Mouse (Mus musculus): Measurements from ENCODE around the gene Tmem132a. TPM values are rescaled to one million over a fixed set of nuclear protein-coding genes. Genes with fewer than 3 reads are reported as not detected.

Tmem132a gene
- polyA plus RNA-seq, 1 experiment = 3.1 TPM

- TF ChIP-seq POLR2A (IDR thresholded peaks at IDR 0.05; ENCODE audit: borderline replicate concordance, low read depth, low read length) (no peak), CTCF (IDR thresholded peaks at IDR 0.05; ENCODE audit: low read depth, low read length) (peak; percentile 31; the same call in 1 of the 2 replicates)
- Histone ChIP-seq H3K4me1 (ENCODE audit: control insufficient read depth, insufficient read depth, low read length) (peaks cover 17% of the 10 kb centered on the region), H3K4me3 (ENCODE audit: insufficient read depth, low read length) (peak overlapping the region; percentile 76), H3K27ac (ENCODE audit: insufficient read depth, low read depth, low read length) (peak overlapping the region; percentile 20; the same call in 1 of the 2 replicates)
Measured at GRCm38 (mm10) chr19:10880085-10880974, 10.6 kb upstream of the Tmem132a start.

DNA sequence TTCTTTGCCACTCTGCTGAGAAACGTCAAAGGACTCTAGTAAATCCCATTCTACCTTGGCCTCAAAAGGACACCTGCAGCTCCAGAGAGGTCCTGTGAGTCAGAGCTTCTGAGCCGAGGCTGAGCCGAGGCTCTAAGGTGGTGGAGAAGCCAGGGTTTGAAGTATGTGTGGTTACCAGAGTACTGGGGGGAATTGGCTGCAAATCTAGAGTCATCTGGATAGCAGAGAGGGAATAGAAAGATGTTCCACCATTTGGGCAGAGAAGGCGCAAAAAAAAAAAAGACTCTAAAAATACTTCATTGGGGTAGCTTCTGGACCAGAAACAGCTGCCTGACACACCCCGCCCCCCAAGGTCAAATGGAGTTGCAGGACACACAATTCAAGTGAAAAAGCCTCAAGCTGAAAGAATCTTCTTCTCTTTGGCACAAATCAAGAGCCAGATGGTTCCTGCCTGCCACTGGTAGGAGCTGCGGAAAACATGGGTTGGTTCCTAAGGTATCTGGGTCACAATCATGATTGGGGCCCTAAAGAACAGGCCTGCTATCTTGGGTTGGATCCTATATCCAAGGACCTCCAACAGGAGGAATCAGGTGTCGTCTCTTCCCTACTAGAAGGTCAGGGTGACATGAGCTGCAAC lies 8.6 kb upstream of the Tmem132a start:
- Histone ChIP-seq H3K4me3 (ENCODE audit: insufficient read depth, low read length) (no peak overlapping the region), H3K4me1 (ENCODE audit: control insufficient read depth, insufficient read depth, low read length) (peaks cover 17% of the 10 kb centered on the region), H3K27ac (ENCODE audit: insufficient read depth, low read depth, low read length) (no peak overlapping the region)
- no peak for TF ChIP-seq CTCF (IDR thresholded peaks at IDR 0.05; ENCODE audit: low read depth, low read length)
- no peak for TF ChIP-seq POLR2A (IDR thresholded peaks at IDR 0.05; ENCODE audit: borderline replicate concordance, low read depth, low read length)

- Histone ChIP-seq H3K27ac (ENCODE audit: insufficient read depth, low read depth, low read length) (no peak overlapping the region), H3K4me1 (ENCODE audit: control insufficient read depth, insufficient read depth, low read length) (peaks cover 11% of the 10 kb centered on the region), H3K4me3 (ENCODE audit: insufficient read depth, low read length) (no peak overlapping the region)
- TF ChIP-seq POLR2A (IDR thresholded peaks at IDR 0.05; ENCODE audit: borderline replicate concordance, low read depth, low read length) = no peak
- TF ChIP-seq CTCF (IDR thresholded peaks at IDR 0.05; ENCODE audit: low read depth, low read length) = no peak
Measured at GRCm38 (mm10) chr19:10871328-10871961, 1.7 kb upstream of the Tmem132a start.

- Histone ChIP-seq H3K4me1 (ENCODE audit: control insufficient read depth, insufficient read depth, low read length) (peaks cover 11% of the 10 kb centered on the region), H3K27ac (ENCODE audit: insufficient read depth, low read depth, low read length) (no peak overlapping the region), H3K4me3 (ENCODE audit: insufficient read depth, low read length) (no peak overlapping the region)
- TF ChIP-seq POLR2A (IDR thresholded peaks at IDR 0.05; ENCODE audit: borderline replicate concordance, low read depth, low read length) (no peak), CTCF (IDR thresholded peaks at IDR 0.05; ENCODE audit: low read depth, low read length) (no peak)
Measured at GRCm38 (mm10) chr19:10870676-10871075, 936 bp upstream of the Tmem132a start.

DNA sequence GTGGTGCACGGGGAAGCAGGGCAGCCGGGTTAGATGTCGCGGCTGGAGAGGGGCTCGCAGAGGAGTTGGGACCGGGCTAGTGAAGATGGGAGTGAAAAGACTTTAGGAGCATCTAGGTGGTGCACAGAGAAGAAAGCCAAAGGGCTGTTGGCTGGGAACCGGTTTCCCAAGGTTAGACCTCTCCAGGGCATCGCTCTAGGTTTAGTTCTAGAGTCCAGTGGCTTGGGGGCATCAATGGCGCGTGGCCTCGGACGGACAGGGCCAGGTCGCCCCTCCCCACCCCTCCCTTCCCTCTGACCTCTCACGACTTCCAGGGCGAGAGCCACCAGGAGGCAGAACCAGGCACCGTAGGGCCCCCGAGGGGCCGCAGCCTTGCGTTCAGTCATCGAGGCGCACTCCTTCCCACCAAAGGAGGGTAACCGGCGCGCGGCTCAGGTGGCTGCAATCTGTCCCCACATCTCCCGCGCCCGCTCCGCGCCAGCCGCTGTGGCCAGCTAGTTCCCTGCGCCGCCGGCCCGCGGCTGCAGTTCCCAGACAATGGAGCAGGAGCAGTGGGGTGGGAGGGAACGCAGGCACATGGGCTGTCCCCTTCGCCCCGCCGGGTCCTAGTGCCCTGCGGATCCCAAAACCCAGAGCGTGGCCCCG lies 377 bp downstream of the Tmem132a start:
- Histone ChIP-seq H3K4me3 (ENCODE audit: insufficient read depth, low read length) (peak overlapping the region; percentile 60), H3K27ac (ENCODE audit: insufficient read depth, low read depth, low read length) (no peak overlapping the region), H3K4me1 (ENCODE audit: control insufficient read depth, insufficient read depth, low read length) (peaks cover 11% of the 10 kb centered on the region)
- no peak for TF ChIP-seq POLR2A (IDR thresholded peaks at IDR 0.05; ENCODE audit: borderline replicate concordance, low read depth, low read length)
- no peak for TF ChIP-seq CTCF (IDR thresholded peaks at IDR 0.05; ENCODE audit: low read depth, low read length)

GRCm38 (mm10) chr19:10868623-10869141 lies 1.1 kb downstream of the Tmem132a start:
- Histone ChIP-seq H3K27ac (ENCODE audit: insufficient read depth, low read depth, low read length) (no peak overlapping the region), H3K4me1 (ENCODE audit: control insufficient read depth, insufficient read depth, low read length) (peaks cover 11% of the 10 kb centered on the region), H3K4me3 (ENCODE audit: insufficient read depth, low read length) (peak overlapping the region; percentile 60)
- no peak for TF ChIP-seq CTCF (IDR thresholded peaks at IDR 0.05; ENCODE audit: low read depth, low read length)
- no peak for TF ChIP-seq POLR2A (IDR thresholded peaks at IDR 0.05; ENCODE audit: borderline replicate concordance, low read depth, low read length)

DNA sequence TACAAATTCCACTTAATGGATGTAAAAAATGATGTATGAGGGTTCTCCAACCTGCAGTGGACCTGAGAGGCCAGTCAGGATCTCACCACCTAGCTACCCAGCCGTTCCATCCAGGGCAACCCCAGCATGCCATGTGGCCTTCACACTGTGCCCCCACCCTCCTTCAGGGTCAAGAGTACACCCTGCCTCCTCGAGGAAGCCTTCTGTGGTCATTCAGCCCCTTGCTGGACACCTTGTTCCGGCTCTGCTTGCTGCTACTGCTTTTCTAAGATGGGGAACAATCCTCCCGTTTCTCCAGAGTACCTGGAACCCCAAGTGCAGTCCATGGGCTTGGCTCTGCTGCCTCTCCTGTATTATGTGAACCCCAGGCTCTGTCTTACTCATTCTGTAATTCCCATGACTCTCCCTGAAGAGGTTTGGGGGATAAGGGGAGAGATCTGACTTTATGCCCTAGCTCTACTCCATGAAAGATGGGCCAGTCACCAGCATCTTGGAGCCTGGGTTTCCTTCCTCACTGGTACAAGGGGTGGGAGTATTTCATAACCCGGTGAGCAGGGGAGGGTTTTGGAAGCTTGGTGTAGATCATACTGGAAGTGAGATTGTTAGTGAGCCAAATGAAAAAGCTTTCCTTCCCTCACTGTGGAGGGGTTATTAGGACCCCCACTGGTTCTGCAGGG lies 1.7 kb downstream of the Tmem132a start:
- Histone ChIP-seq H3K27ac (ENCODE audit: insufficient read depth, low read depth, low read length) (no peak overlapping the region), H3K4me3 (ENCODE audit: insufficient read depth, low read length) (peak overlapping the region; percentile 60), H3K4me1 (ENCODE audit: control insufficient read depth, insufficient read depth, low read length) (peaks cover 11% of the 10 kb centered on the region)
- TF ChIP-seq CTCF (IDR thresholded peaks at IDR 0.05; ENCODE audit: low read depth, low read length) (no peak), POLR2A (IDR thresholded peaks at IDR 0.05; ENCODE audit: borderline replicate concordance, low read depth, low read length) (no peak)

- no peak overlapping the region for H3K4me3 ChIP-seq (ENCODE audit: insufficient read depth, low read length)
- H3K4me1 ChIP-seq (ENCODE audit: control insufficient read depth, insufficient read depth, low read length) = peaks cover 11% of the 10 kb centered on the region
- H3K27ac ChIP-seq (ENCODE audit: insufficient read depth, low read depth, low read length) = no peak overlapping the region
- TF ChIP-seq POLR2A (IDR thresholded peaks at IDR 0.05; ENCODE audit: borderline replicate concordance, low read depth, low read length) (no peak), CTCF (IDR thresholded peaks at IDR 0.05; ENCODE audit: low read depth, low read length) (no peak)
Measured at GRCm38 (mm10) chr19:10866351-10866750, 3.4 kb downstream of the Tmem132a start.

GRCm38 (mm10) chr19:10860072-10860497 lies 9.7 kb downstream of the Tmem132a start:
- TF ChIP-seq POLR2A (IDR thresholded peaks at IDR 0.05; ENCODE audit: borderline replicate concordance, low read depth, low read length) = no peak
- no peak for TF ChIP-seq CTCF (IDR thresholded peaks at IDR 0.05; ENCODE audit: low read depth, low read length)
- peaks cover 17% of the 10 kb centered on the region for H3K4me1 ChIP-seq (ENCODE audit: control insufficient read depth, insufficient read depth, low read length)
- no peak overlapping the region for H3K27ac ChIP-seq (ENCODE audit: insufficient read depth, low read depth, low read length)
- no peak overlapping the region for H3K4me3 ChIP-seq (ENCODE audit: insufficient read depth, low read length)
